Mouse (Mus musculus) testis, postnatal 14 days (tissue): ENCODE results near the gene Gm7168.
"Not testable (repeated sequence)": the region's sequence is repeated elsewhere in the genome, so short reads cannot be mapped to it uniquely, and the experiment has no call there.

Source experiments
- DNase-seq: peaks from one replicate; pipeline ENCODE4 v3.0.0; 2021; ENCODE audit warnings: low spot score

The Gm7168 gene

DNA sequence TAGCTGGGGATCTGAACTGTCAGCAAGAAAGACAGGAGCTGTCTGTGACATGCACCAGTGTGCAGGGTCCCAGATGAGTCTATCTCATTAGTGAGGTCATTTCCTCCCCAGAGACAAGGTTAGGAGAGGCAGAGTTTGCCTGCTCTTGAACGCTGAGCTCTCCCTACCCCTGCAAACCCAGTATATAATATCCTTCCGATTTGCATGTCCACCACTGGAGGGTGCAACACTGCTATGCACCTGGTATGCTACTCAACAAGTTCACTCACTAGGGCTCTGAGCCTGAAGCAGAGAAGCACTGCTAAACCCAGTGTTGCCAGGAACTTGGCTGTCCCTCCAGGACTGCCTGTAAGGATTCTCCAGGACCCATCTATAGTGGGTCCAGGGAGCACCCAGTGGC lies 45.3 kb downstream of the Gm7168 start:
- not testable (repeated sequence) for DNase-seq
